Mouse (Mus musculus): ENCODE measurements around the gene Necap2.

DNA sequence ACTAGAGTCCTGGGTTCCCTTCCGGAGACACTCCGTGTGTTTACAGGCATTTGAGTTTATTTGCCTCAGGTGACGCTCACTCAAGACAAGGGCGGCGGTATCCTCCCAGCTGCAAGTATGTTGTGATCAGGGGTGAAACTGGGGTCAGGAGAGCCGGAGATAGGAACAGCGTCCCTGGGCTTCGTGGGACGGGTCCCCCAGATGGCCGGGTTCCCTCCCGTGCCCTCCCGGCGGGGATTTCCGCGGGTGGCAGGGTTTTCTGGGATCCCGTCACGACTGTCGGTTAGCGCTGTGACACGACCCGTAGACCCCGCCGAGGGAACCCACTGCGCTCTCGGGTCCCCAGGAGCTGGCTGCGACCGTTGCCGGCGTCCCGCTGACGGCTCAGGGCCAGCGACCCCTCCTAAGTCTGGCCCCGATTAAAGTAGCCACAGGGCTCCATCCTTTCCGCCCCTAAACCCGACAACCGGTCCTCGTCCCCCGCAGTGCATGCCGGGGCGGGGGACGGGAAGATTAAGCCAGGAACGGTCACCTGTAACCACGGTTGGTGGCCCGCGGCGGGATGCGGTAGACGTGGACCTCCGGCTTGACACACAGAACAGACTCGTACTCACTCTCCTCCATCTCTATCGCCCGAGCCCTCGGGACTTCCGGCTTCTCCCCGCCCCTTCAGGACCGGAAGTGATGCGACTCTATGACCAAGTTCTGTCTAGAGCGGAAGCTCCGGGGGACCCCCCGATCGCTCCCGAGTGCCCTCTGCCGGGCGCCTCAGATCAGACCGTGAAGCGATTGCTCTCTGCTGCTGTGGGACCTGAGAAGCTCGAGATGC lies at the start of gene Necap2:
- TF ChIP-seq CTCF (IDR thresholded peaks at IDR 0.05; ENCODE audit: low read depth, low read length) (peak; percentile 55), POLR2A (IDR thresholded peaks at IDR 0.05; ENCODE audit: insufficient read depth, low read length) (peak; percentile 96), EP300 (IDR thresholded peaks at IDR 0.05; ENCODE audit: insufficient read depth, low read depth, low read length) (0 out of 2 replicates have a peak, but pooled peaks have one; percentile 45)

All from ES-Bruce4 (cell line).